Mouse (Mus musculus): ENCODE results near the gene Shisa2. TPM values are rescaled to one million over a fixed set of nuclear protein-coding genes. Genes with fewer than 3 reads are reported as not detected.
A peak's percentile ranks its signal among the peaks of the same experiment; 100 is the strongest.

The Shisa2 gene
- 5.2 and 5.4 TPM in 2 replicates for polyA plus RNA-seq (2014; fragmentation: Nextera tagmentation; extraction: Ambion mirVana)

- Histone ChIP-seq H3K4me3 (ENCODE audit: low read depth, low read length) (peak within 1 kb of the TSS; percentile 59), H3K4me2 (peak within 1 kb of the TSS; percentile 76), H3K9me3 (ENCODE audit: control insufficient read depth, low read length) (no peaks in the 10 kb centered on the region), H3K9ac (ENCODE audit: low read depth, low read length) (peak within 1 kb of the TSS; percentile 40), H3K36me3 (ENCODE audit: control insufficient read depth, insufficient read depth, low read length) (no peaks in the 10 kb centered on the region), H3K27ac (ENCODE audit: low read depth, low read length) (no peak within 1 kb of the TSS), H3K27me3 (replicated peaks; ENCODE audit: control insufficient read depth, insufficient read depth, low read length) (peaks cover 33% of the 10 kb centered on the region), H3K4me1 (replicated peaks; ENCODE audit: control insufficient read depth, insufficient read depth, low read length) (0 out of 2 replicates have a peak, but pooled peaks cover 3% of the 10 kb centered on the region)
- ATAC-seq (replicated peaks; ENCODE audit: low FRiP score), result peak; percentile 66
- WGBS, result under 1% methylated on average over 63 of the region's 65 CpGs
- peak; percentile 77 for DNase-seq (ENCODE audit: low spot score)
These were observed at the start of gene Shisa2 for GRCm38 (mm10) chr14:59625158-59625805. Gene Shisa2 (plus strand): TSS chr14:59625308.

GRCm38 (mm10) chr14:59576385-59576784 is 48.7 kb upstream of the Shisa2 start:
- Histone ChIP-seq H3K27me3 (replicated peaks; ENCODE audit: control insufficient read depth, insufficient read depth, low read length) (no peaks in the 10 kb centered on the region), H3K4me1 (replicated peaks; ENCODE audit: control insufficient read depth, insufficient read depth, low read length) (no peaks in the 10 kb centered on the region), H3K36me3 (ENCODE audit: control insufficient read depth, insufficient read depth, low read length) (peaks cover 13% of the 10 kb centered on the region; the same call in 1 of the 2 replicates), H3K9me3 (ENCODE audit: control insufficient read depth, low read length) (no peaks in the 10 kb centered on the region), H3K9ac (ENCODE audit: low read depth, low read length) (no peak overlapping the region), H3K4me2 (no peak overlapping the region), H3K4me3 (ENCODE audit: low read depth, low read length) (no peak overlapping the region), H3K27ac (ENCODE audit: low read depth, low read length) (no peak overlapping the region)
- DNase-seq (ENCODE audit: low spot score) (no peak), ATAC-seq (replicated peaks; ENCODE audit: low FRiP score) (no peak)
- WGBS, result 89% methylated on average over 5 of the region's 5 CpGs

- Histone ChIP-seq H3K27ac (ENCODE audit: low read depth, low read length) (no peak overlapping the region), H3K4me1 (replicated peaks; ENCODE audit: control insufficient read depth, insufficient read depth, low read length) (no peaks in the 10 kb centered on the region), H3K9me3 (ENCODE audit: control insufficient read depth, low read length) (no peaks in the 10 kb centered on the region), H3K36me3 (ENCODE audit: control insufficient read depth, insufficient read depth, low read length) (peaks cover 7% of the 10 kb centered on the region; the same call in 1 of the 2 replicates), H3K27me3 (replicated peaks; ENCODE audit: control insufficient read depth, insufficient read depth, low read length) (no peaks in the 10 kb centered on the region), H3K9ac (ENCODE audit: low read depth, low read length) (no peak overlapping the region), H3K4me3 (ENCODE audit: low read depth, low read length) (no peak overlapping the region), H3K4me2 (no peak overlapping the region)
- WGBS, result 80% methylated on average over 1 of the region's 1 CpGs
- ATAC-seq (replicated peaks; ENCODE audit: low FRiP score) (no peak), DNase-seq (ENCODE audit: low spot score) (no peak)
These were observed 34.5 kb upstream of the Shisa2 start for GRCm38 (mm10) chr14:59590614-59591013.

- ATAC-seq (replicated peaks; ENCODE audit: low FRiP score), result no peak
- Histone ChIP-seq H3K9me3 (ENCODE audit: control insufficient read depth, low read length) (no peaks in the 10 kb centered on the region), H3K27ac (ENCODE audit: low read depth, low read length) (no peak overlapping the region), H3K4me3 (ENCODE audit: low read depth, low read length) (no peak overlapping the region), H3K4me2 (no peak overlapping the region), H3K4me1 (replicated peaks; ENCODE audit: control insufficient read depth, insufficient read depth, low read length) (peaks cover 5% of the 10 kb centered on the region), H3K27me3 (replicated peaks; ENCODE audit: control insufficient read depth, insufficient read depth, low read length) (no peaks in the 10 kb centered on the region), H3K36me3 (ENCODE audit: control insufficient read depth, insufficient read depth, low read length) (peaks cover 7% of the 10 kb centered on the region; the same call in 1 of the 2 replicates), H3K9ac (ENCODE audit: low read depth, low read length) (no peak overlapping the region)
- no peak for DNase-seq (ENCODE audit: low spot score)
- 82% methylated on average over 8 of the region's 8 CpGs for WGBS
These were observed 33.2 kb upstream of the Shisa2 start for GRCm38 (mm10) chr14:59591901-59592300.

GRCm38 (mm10) chr14:59592593-59592992 is 32.5 kb upstream of the Shisa2 start:
- Histone ChIP-seq H3K4me3 (ENCODE audit: low read depth, low read length) (no peak overlapping the region), H3K9ac (ENCODE audit: low read depth, low read length) (no peak overlapping the region), H3K27ac (ENCODE audit: low read depth, low read length) (no peak overlapping the region), H3K36me3 (ENCODE audit: control insufficient read depth, insufficient read depth, low read length) (peaks cover 7% of the 10 kb centered on the region; the same call in 1 of the 2 replicates), H3K9me3 (ENCODE audit: control insufficient read depth, low read length) (no peaks in the 10 kb centered on the region), H3K27me3 (replicated peaks; ENCODE audit: control insufficient read depth, insufficient read depth, low read length) (no peaks in the 10 kb centered on the region), H3K4me1 (replicated peaks; ENCODE audit: control insufficient read depth, insufficient read depth, low read length) (peaks cover 8% of the 10 kb centered on the region), H3K4me2 (no peak overlapping the region)
- ATAC-seq (replicated peaks; ENCODE audit: low FRiP score) (no peak), DNase-seq (ENCODE audit: low spot score) (no peak)
- 97% methylated on average over 3 of the region's 3 CpGs for WGBS

- Histone ChIP-seq H3K9me3 (ENCODE audit: control insufficient read depth, low read length) (no peaks in the 10 kb centered on the region), H3K27ac (ENCODE audit: low read depth, low read length) (no peak overlapping the region), H3K4me3 (ENCODE audit: low read depth, low read length) (no peak overlapping the region), H3K4me1 (replicated peaks; ENCODE audit: control insufficient read depth, insufficient read depth, low read length) (peaks cover 8% of the 10 kb centered on the region), H3K36me3 (ENCODE audit: control insufficient read depth, insufficient read depth, low read length) (no peaks in the 10 kb centered on the region; the same call in 1 of the 2 replicates), H3K4me2 (no peak overlapping the region), H3K9ac (ENCODE audit: low read depth, low read length) (no peak overlapping the region), H3K27me3 (replicated peaks; ENCODE audit: control insufficient read depth, insufficient read depth, low read length) (no peaks in the 10 kb centered on the region)
- no peak for ATAC-seq (replicated peaks; ENCODE audit: low FRiP score)
- WGBS, result 92% methylated on average over 3 of the region's 3 CpGs
- no peak for DNase-seq (ENCODE audit: low spot score)
These were observed 30.1 kb upstream of the Shisa2 start for GRCm38 (mm10) chr14:59594988-59595387.

- ATAC-seq (replicated peaks; ENCODE audit: low FRiP score), result peak; percentile 93
- H3K4me2 ChIP-seq, result peak within 1 kb of the TSS; percentile 81
- peak; percentile 100 for DNase-seq (ENCODE audit: low spot score)
- H3K4me3 ChIP-seq (ENCODE audit: low read depth, low read length), result peak within 1 kb of the TSS; percentile 90
- WGBS, result 0% methylated on average over 47 of the region's 48 CpGs
- no peaks in the 10 kb centered on the region for H3K9me3 ChIP-seq (ENCODE audit: control insufficient read depth, low read length)
- H3K4me1 ChIP-seq (replicated peaks; ENCODE audit: control insufficient read depth, insufficient read depth, low read length), result peaks cover 8% of the 10 kb centered on the region
- no peaks in the 10 kb centered on the region for H3K27me3 ChIP-seq (replicated peaks; ENCODE audit: control insufficient read depth, insufficient read depth, low read length)
- no peaks in the 10 kb centered on the region; the same call in 1 of the 2 replicates for H3K36me3 ChIP-seq (ENCODE audit: control insufficient read depth, insufficient read depth, low read length)
- no peak within 1 kb of the TSS; the same call in 1 of the 2 replicates for H3K27ac ChIP-seq (ENCODE audit: low read depth, low read length)
- peak within 1 kb of the TSS; percentile 86 for H3K9ac ChIP-seq (ENCODE audit: low read depth, low read length)
These were observed 27.5 kb upstream of the Shisa2 start, which contains the start of gene Cdadc1 for GRCm38 (mm10) chr14:59597398-59598259. Gene Cdadc1 (minus strand): TSS chr14:59597959.

GRCm38 (mm10) chr14:59598260-59598627 is 26.9 kb upstream of the Shisa2 start:
- Histone ChIP-seq H3K4me2 (peak overlapping the region; percentile 81), H3K4me3 (ENCODE audit: low read depth, low read length) (peak overlapping the region; percentile 90), H3K27ac (ENCODE audit: low read depth, low read length) (no peak overlapping the region; the same call in 1 of the 2 replicates), H3K27me3 (replicated peaks; ENCODE audit: control insufficient read depth, insufficient read depth, low read length) (no peaks in the 10 kb centered on the region), H3K9me3 (ENCODE audit: control insufficient read depth, low read length) (no peaks in the 10 kb centered on the region), H3K36me3 (ENCODE audit: control insufficient read depth, insufficient read depth, low read length) (no peaks in the 10 kb centered on the region; the same call in 1 of the 2 replicates), H3K9ac (ENCODE audit: low read depth, low read length) (peak overlapping the region; percentile 86), H3K4me1 (replicated peaks; ENCODE audit: control insufficient read depth, insufficient read depth, low read length) (peaks cover 8% of the 10 kb centered on the region)
- 3% methylated on average over 8 of the region's 8 CpGs for WGBS
- DNase-seq (ENCODE audit: low spot score) (no peak), ATAC-seq (replicated peaks; ENCODE audit: low FRiP score) (peak; percentile 19; the same call in 1 of the 2 replicates)
